Mouse (Mus musculus) lung, adult 18-20 months (tissue): ENCODE data around the gene Prdm10.

Source experiments
- DNase-seq, 2 experiments: peaks; one replicate each; pipeline ENCODE4 v3.0.0; 2022; ENCODE audit warnings: mixed read lengths in 2 of 2

The Prdm10 gene

DNA sequence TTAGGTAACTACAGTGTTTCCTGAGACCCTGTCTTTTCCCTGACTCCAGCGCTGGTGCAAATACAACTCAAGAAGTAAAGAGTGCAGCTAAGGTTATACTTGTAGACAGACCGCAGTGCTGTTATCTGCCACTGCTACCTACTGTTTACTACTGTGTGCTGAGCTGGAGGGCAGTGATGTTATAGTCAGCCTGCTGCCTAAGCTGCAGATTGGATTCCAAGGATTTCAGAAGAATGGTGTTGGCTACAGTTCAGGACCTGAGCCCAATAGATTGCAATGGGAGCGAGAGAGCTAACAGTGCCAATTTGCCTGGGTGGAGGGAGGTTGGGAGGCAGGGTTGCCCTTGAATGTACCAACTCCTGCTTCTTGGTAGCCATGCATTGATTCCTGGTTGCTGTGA lies 25.5 kb downstream of the Prdm10 start:
- no peak for DNase-seq

DNA sequence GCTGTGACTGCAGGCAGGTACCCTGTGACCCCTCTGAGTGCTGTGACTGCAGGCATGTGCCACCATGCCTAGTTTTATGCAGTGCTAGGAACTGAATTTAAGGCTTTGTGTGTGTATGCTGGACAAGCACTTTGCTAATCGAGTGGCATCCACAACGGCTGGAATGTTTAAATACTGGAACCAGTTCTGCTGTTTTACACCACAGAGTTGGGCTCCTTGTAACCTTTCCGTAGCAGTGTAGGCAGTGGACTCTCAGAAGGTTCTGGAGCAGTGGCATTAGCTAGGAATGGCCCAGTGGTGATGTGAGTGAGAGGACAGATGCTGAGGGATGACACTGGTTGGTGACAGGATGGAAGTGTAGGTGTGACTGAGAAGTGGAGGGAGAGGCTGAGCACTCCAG lies 26.9 kb downstream of the Prdm10 start:
- DNase-seq: no peak

- no peak for DNase-seq
Observed at GRCm38 (mm10) chr9:31309041-31309440, 28.7 kb downstream of the Prdm10 start.

DNA sequence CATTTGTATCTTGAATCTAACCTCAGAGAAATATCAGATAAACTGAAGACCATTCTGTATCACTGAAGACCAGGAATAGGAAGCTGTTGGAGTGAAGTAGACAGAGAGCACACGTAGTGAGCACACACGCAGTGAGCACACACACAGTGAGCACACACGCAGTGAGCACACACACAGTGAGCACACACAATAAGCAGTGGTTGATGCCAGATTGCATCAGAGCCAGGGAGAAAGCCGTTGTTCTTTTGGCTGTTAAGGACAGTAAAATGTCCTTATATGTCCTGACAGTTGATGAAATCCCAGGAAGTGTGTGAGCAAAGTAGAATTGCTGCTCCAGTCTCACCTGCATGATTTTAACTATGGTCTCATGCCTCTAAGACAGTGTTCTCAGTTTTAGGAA lies 30.3 kb downstream of the Prdm10 start:
- no peak for DNase-seq

DNA sequence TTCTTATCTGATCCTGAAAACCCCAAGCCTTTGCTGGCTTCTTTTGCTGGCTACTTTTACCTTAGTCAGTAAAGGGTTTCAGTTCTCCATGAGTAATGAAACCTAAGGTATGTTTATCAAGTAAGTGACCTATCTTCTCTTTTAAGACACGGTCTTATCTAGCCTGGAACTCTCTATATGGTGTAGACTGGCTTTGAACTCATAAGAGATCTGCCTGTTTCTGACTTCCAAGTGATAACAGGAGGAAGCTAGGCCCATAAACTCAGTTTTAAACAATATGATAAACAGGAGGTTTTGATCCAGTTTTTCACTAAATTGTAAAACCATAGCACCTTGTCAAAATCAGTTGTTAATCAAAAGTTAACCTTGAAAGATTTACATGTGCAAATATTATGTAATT lies 33.5 kb downstream of the Prdm10 start:
- no peak for DNase-seq

GRCm38 (mm10) chr9:31315983-31316382 lies 35.6 kb downstream of the Prdm10 start:
- no peak for DNase-seq

DNA sequence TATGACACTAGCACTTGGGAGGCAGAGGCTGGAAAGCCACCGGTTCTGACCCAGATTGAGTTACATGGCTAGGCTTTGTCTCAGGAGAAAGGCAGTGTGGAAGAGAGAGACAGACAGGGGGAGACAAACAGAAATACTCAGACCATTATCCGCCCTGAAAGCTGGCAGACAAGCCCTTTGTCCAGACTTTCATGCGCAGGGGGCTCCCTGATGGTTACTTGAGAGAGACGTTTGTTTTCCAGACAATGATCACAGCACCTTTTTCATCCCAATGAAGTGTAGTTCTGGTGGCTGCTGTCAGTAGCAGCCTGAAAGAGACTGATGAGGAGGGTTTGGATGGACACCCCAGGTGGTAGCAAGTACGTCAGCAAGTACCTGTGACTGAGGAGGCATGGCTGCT lies 38.6 kb downstream of the Prdm10 start:
- DNase-seq: no peak

DNA sequence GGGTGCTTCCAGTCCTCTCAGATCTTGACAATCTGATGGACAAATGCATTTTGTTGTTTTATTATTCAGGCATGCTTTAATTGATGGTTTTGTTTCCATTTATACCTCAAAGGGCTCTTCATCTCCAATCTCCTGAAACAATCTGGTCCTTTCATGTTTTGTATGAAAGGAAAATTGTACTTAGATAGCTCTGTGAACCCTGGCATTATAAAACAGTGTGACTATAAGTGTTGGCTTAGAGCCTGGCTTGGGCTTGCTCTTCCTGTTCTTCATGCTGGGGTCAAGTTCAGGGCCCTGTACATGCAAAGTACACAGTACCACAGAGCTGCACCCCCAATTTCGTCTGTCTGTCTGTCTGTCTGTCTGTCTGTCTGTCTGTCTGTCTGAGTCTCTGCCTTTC lies 40.4 kb downstream of the Prdm10 start:
- no peak for DNase-seq

GRCm38 (mm10) chr9:31321526-31321925 lies 41.2 kb downstream of the Prdm10 start:
- peak; percentile 22 to 71 for DNase-seq

DNA sequence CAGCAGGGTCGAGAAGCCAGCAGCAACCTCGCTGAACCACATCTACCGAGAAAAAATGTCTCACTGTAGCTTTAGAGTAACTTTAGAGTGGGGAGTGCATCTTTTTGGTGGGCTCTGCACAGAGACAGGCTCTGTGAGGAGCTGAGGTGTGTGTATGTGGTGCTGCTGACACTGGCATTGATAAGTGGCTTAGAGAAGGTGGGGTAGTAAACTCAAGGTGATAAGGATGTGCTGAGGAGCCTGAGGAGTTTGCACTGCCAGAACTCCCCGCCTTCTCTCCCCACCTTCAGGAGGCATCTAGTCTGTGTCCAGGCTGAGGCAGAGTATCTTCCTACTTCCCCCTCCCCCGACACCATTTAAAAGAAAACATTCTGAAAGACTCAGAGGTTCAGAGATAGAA lies 41.8 kb downstream of the Prdm10 start:
- DNase-seq: no peak

- no peak for DNase-seq
Observed at GRCm38 (mm10) chr9:31330816-31331215, 50.5 kb downstream of the Prdm10 start.

GRCm38 (mm10) chr9:31331246-31331645 lies 50.9 kb downstream of the Prdm10 start:
- DNase-seq: no peak

DNA sequence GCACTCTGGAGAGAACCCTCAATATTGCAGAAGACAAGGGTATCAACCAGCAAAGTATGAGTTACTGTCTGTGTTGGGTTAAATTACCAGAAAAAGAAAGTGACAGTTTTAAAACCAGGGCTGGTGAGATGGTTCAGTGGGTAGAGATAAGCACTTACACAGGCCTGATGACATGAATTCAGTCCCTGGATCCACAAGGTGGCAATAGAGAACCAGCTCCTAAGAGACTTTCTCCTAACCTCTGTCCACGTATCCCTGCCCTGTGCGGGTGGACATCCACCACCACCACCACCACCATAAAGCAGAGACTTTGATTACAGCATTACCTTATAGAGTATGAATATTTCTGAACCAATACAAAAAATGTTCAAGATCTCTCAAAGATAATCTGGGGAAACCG lies 51.6 kb downstream of the Prdm10 start:
- DNase-seq: no peak

- no peak for DNase-seq
Observed at GRCm38 (mm10) chr9:31332826-31333225, 52.5 kb downstream of the Prdm10 start.

GRCm38 (mm10) chr9:31334991-31335390 lies 54.7 kb downstream of the Prdm10 start:
- no peak for DNase-seq

- DNase-seq: peak in 1 of 2 experiments; percentile 14
Observed at GRCm38 (mm10) chr9:31344289-31344831, 64.0 kb downstream of the Prdm10 start.

- peak in 1 of 2 experiments; percentile 16 for DNase-seq
Observed at GRCm38 (mm10) chr9:31346575-31347080, 66.3 kb downstream of the Prdm10 start.

DNA sequence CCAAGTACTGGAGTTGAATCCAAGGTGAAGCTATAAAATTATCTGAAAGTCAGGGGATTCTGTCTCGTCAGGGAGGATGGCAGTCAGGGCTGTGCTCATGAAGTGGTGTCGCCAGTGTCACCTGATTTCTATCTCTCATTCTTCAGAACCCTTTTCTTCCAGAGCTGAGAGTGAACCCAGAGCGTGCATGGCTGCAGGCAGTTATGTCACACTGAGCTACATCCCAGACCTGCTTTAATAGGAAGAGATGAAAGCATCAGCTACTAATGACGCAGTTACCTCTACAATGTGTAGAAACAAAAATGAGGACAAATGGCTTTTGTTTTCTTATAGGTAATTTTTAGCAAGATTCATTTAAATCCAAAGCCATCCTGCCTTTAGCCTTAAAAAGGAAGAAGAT lies 68.1 kb downstream of the Prdm10 start:
- no peak for DNase-seq

GRCm38 (mm10) chr9:31348915-31349314 lies 68.6 kb downstream of the Prdm10 start:
- DNase-seq: peak; percentile 70 to 77

DNA sequence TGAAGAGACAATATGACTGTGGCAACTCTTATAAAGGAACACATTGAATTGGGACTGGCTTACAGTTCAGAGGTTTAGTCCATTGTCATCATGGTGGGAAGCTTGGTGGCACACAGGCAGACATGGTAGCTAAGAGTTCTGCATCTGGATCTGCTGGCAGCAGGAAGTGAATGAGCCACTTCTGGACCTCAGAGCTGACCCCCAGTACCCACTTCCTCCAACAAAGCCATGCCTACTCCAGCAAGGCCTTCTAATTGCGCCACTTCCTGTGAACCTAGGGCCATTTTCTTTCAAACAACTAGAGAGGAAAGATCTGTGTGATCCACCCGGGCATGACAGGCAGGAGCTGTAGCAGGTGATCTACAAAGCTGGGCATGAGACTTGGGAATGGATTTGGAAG lies 72.4 kb downstream of the Prdm10 start:
- DNase-seq: no peak

GRCm38 (mm10) chr9:31353518-31353917 lies 73.2 kb downstream of the Prdm10 start:
- DNase-seq: no peak

DNA sequence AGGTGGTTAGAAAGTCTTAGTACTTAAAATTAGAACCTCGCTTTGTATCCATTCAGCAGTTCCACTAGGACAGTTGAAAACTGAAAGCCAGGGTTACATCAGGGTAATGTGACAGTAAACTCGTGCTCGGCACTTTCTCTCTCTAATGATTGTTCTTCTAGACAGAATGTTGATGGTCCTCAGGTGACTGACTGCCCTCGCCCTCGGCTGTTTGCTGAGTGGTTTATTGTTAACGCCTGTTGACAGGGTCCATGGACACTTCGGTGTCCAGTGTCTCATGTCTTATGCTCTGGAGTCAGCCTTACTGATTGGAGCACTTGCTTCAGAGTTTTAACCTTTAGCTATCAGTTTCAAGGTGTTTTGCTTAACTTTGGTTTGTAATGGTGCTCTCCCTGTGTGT lies 73.7 kb downstream of the Prdm10 start:
- no peak for DNase-seq

- no peak for DNase-seq
Observed at GRCm38 (mm10) chr9:31363698-31364609, 83.6 kb downstream of the Prdm10 start.

- DNase-seq: no peak
Observed at GRCm38 (mm10) chr9:31365086-31365485, 84.7 kb downstream of the Prdm10 start.
